Mouse (Mus musculus) limb, embryonic 10.5 days (tissue): ENCODE results near the gene Farp1. TPM values are rescaled to one million over a fixed set of nuclear protein-coding genes. Genes with fewer than 3 reads are reported as not detected.

Experiments used
- DNase-seq: peaks from one replicate; pipeline ENCODE4 v3.0.0-alpha.2; 2017; ENCODE audit warnings: low spot score
- H3K27ac ChIP-seq: fragments of 300-500 bp; sonication (generic); 2 replicates; pipeline ENCODE4 v1.5.1; 2016; ENCODE audit warnings: mild to moderate bottlenecking
- H3K27me3 ChIP-seq: fragments of 300-500 bp; sonication (generic); 2 replicates; pipeline ENCODE4 v1.6.1; 2016; ENCODE audit warnings: low read depth, mild to moderate bottlenecking; ENCODE audit not compliant: poor library complexity, severe bottlenecking
- H3K36me3 ChIP-seq: fragments of 300-500 bp; sonication (generic); 2 replicates; pipeline ENCODE4 v1.6.1; 2016; ENCODE audit warnings: mild to moderate bottlenecking, moderate library complexity
- H3K4me1 ChIP-seq: fragments of 300-500 bp; sonication (generic); 2 replicates; pipeline ENCODE4 v1.6.1; 2016
- H3K4me3 ChIP-seq: fragments of 300-500 bp; sonication (generic); 2 replicates; pipeline ENCODE4 v1.5.1; 2016; ENCODE audit warnings: mild to moderate bottlenecking, moderate library complexity
- H3K9me3 ChIP-seq: fragments of 300-500 bp; sonication (generic); replicated peaks from 2 replicates; pipeline ENCODE4 v1.6.1; 2016; ENCODE audit warnings: mild to moderate bottlenecking
- WGBS: fragments of 180-500 bp; shearing (Covaris S2); methylation state at CpG from one replicate; pipeline ENCODE4 v1.1.7; 2016; 5-methylcytosine and 5-hydroxymethylcytosine counted together
- polyA plus RNA-seq: library from polyadenylated mRNA; unstranded; fragments of >200 nt; fragmentation: Nextera tagmentation; extraction: Ambion mirVana; gene quantifications from 2 replicates; pipeline ENCODE4 v1.2.1, GENCODE M21; 2016

Farp1 gene
- polyA plus RNA-seq, 1 experiment from 2014 or later: 53.2 TPM

- Histone ChIP-seq H3K4me1 (no peaks in the 10 kb centered on the region), H3K9me3 (no peaks in the 10 kb centered on the region), H3K36me3 (peaks cover 100% of the 10 kb centered on the region), H3K27me3 (no peaks in the 10 kb centered on the region), H3K27ac (no peak overlapping the region), H3K4me3 (no peak overlapping the region)
- WGBS: 88% methylated on average over 16 of the region's 16 CpGs
- DNase-seq: peak; percentile 27
Measured at GRCm38 (mm10) chr14:121280601-121281335, 245.8 kb downstream of the Farp1 start.

- H3K27ac ChIP-seq: no peak overlapping the region
- H3K4me1 ChIP-seq: no peaks in the 10 kb centered on the region
- peaks cover 100% of the 10 kb centered on the region for H3K36me3 ChIP-seq
- no peaks in the 10 kb centered on the region for H3K27me3 ChIP-seq
- DNase-seq: no peak
- no peaks in the 10 kb centered on the region for H3K9me3 ChIP-seq
- no peak overlapping the region for H3K4me3 ChIP-seq
Measured at GRCm38 (mm10) chr14:121281336-121281710, 246.3 kb downstream of the Farp1 start.

- H3K27me3 ChIP-seq: no peaks in the 10 kb centered on the region
- peaks cover 93% of the 10 kb centered on the region for H3K36me3 ChIP-seq
- H3K4me3 ChIP-seq: no peak overlapping the region
- DNase-seq: no peak
- WGBS: 93% methylated on average over 14 of the region's 14 CpGs
- H3K27ac ChIP-seq: no peak overlapping the region
- no peaks in the 10 kb centered on the region for H3K9me3 ChIP-seq
- H3K4me1 ChIP-seq: no peaks in the 10 kb centered on the region
Measured at GRCm38 (mm10) chr14:121285379-121286120, 250.6 kb downstream of the Farp1 start.

- no peak for DNase-seq
- 91% methylated on average over 8 of the region's 8 CpGs for WGBS
- Histone ChIP-seq H3K4me3 (no peak overlapping the region), H3K27me3 (no peaks in the 10 kb centered on the region), H3K4me1 (no peaks in the 10 kb centered on the region), H3K9me3 (no peaks in the 10 kb centered on the region), H3K36me3 (peaks cover 91% of the 10 kb centered on the region), H3K27ac (no peak overlapping the region)
Measured at GRCm38 (mm10) chr14:121291881-121292280, 256.9 kb downstream of the Farp1 start.

- H3K27me3 ChIP-seq: no peaks in the 10 kb centered on the region
- no peaks in the 10 kb centered on the region for H3K9me3 ChIP-seq
- 94% methylated on average over 3 of the region's 3 CpGs for WGBS
- H3K27ac ChIP-seq: no peak overlapping the region
- no peaks in the 10 kb centered on the region for H3K4me1 ChIP-seq
- H3K36me3 ChIP-seq: peaks cover 91% of the 10 kb centered on the region
- no peak for DNase-seq
- no peak overlapping the region for H3K4me3 ChIP-seq
Measured at GRCm38 (mm10) chr14:121292391-121292790, 257.4 kb downstream of the Farp1 start.

- no peaks in the 10 kb centered on the region for H3K9me3 ChIP-seq
- WGBS: 93% methylated on average over 12 of the region's 12 CpGs
- H3K36me3 ChIP-seq: peaks cover 93% of the 10 kb centered on the region
- no peaks in the 10 kb centered on the region for H3K4me1 ChIP-seq
- H3K4me3 ChIP-seq: no peak overlapping the region
- DNase-seq: no peak
- H3K27ac ChIP-seq: no peak overlapping the region
- H3K27me3 ChIP-seq: no peaks in the 10 kb centered on the region
Measured at GRCm38 (mm10) chr14:121294484-121294883, 259.5 kb downstream of the Farp1 start.

GRCm38 (mm10) chr14:121297103-121297502, 262.1 kb downstream of the Farp1 start:
- 95% methylated on average over 6 of the region's 6 CpGs for WGBS
- no peaks in the 10 kb centered on the region for H3K27me3 ChIP-seq
- H3K36me3 ChIP-seq: peaks cover 93% of the 10 kb centered on the region
- DNase-seq: no peak
- H3K4me3 ChIP-seq: no peak overlapping the region
- H3K27ac ChIP-seq: no peak overlapping the region
- no peaks in the 10 kb centered on the region for H3K9me3 ChIP-seq
- H3K4me1 ChIP-seq: no peaks in the 10 kb centered on the region

GRCm38 (mm10) chr14:121298537-121298936, 263.5 kb downstream of the Farp1 start:
- peaks cover 83% of the 10 kb centered on the region for H3K36me3 ChIP-seq
- no peaks in the 10 kb centered on the region for H3K27me3 ChIP-seq
- no peak overlapping the region for H3K4me3 ChIP-seq
- 89% methylated on average over 5 of the region's 5 CpGs for WGBS
- H3K9me3 ChIP-seq: no peaks in the 10 kb centered on the region
- no peaks in the 10 kb centered on the region for H3K4me1 ChIP-seq
- no peak overlapping the region for H3K27ac ChIP-seq
- no peak for DNase-seq

- no peak overlapping the region for H3K4me3 ChIP-seq
- H3K36me3 ChIP-seq: peaks cover 77% of the 10 kb centered on the region
- DNase-seq: no peak
- WGBS: 95% methylated on average over 9 of the region's 9 CpGs
- no peak overlapping the region for H3K27ac ChIP-seq
- no peaks in the 10 kb centered on the region for H3K9me3 ChIP-seq
- H3K4me1 ChIP-seq: no peaks in the 10 kb centered on the region
- no peaks in the 10 kb centered on the region for H3K27me3 ChIP-seq
Measured at GRCm38 (mm10) chr14:121299093-121299492, 264.1 kb downstream of the Farp1 start.

- H3K36me3 ChIP-seq: peaks cover 44% of the 10 kb centered on the region
- H3K27ac ChIP-seq: no peak overlapping the region
- DNase-seq: no peak
- H3K4me1 ChIP-seq: 0 out of 2 replicates have a peak, but pooled peaks cover 5% of the 10 kb centered on the region
- no peak overlapping the region for H3K4me3 ChIP-seq
- no peaks in the 10 kb centered on the region for H3K27me3 ChIP-seq
- WGBS: 62% methylated on average over 7 of the region's 7 CpGs
- H3K9me3 ChIP-seq: no peaks in the 10 kb centered on the region
Measured at GRCm38 (mm10) chr14:121304523-121304922, 269.5 kb downstream of the Farp1 start.

- no peak overlapping the region for H3K27ac ChIP-seq
- no peaks in the 10 kb centered on the region for H3K27me3 ChIP-seq
- WGBS: 70% methylated on average over 8 of the region's 8 CpGs
- no peak for DNase-seq
- H3K4me3 ChIP-seq: no peak overlapping the region
- peaks cover 15% of the 10 kb centered on the region for H3K4me1 ChIP-seq
- H3K9me3 ChIP-seq: no peaks in the 10 kb centered on the region
- H3K36me3 ChIP-seq: peaks cover 34% of the 10 kb centered on the region
Measured at GRCm38 (mm10) chr14:121305316-121306064, 270.5 kb downstream of the Farp1 start.

GRCm38 (mm10) chr14:121309909-121310308, 274.9 kb downstream of the Farp1 start:
- Histone ChIP-seq H3K9me3 (no peaks in the 10 kb centered on the region), H3K4me3 (no peak overlapping the region), H3K4me1 (peaks cover 37% of the 10 kb centered on the region), H3K27me3 (no peaks in the 10 kb centered on the region), H3K27ac (peak overlapping the region; percentile 25; the same call in 1 of the 2 replicates), H3K36me3 (peaks cover 14% of the 10 kb centered on the region)
- 72% methylated on average over 3 of the region's 3 CpGs for WGBS
- no peak for DNase-seq
